Mouse (Mus musculus) heart, embryonic 15.5 days (tissue): ENCODE measurements around the gene Fanca. TPM values are rescaled to one million over a fixed set of nuclear protein-coding genes. Genes with fewer than 3 reads are reported as not detected.
"Not testable (repeated sequence)": the region's sequence is repeated elsewhere in the genome, so short reads cannot be mapped to it uniquely, and the experiment has no call there.

Experiments
- ATAC-seq: fragments of 200-750 bp; cut with Nextera tagmentation; replicated peaks from 2 replicates; pipeline ENCODE4 v1.8.0; 2017; ENCODE audit warnings: low read depth, moderate TSS enrichment; ENCODE audit not compliant: insufficient number of reproducible peaks, insufficient read depth, low FRiP score
- H3K27ac ChIP-seq: fragments of 300-500 bp; sonication (generic); 2 replicates; pipeline ENCODE4 v1.5.1; 2015; ENCODE audit warnings: mild to moderate bottlenecking, inconsistent platforms
- H3K27me3 ChIP-seq: fragments of 300-500 bp; sonication (generic); 2 replicates; pipeline ENCODE4 v1.6.1; 2015; ENCODE audit warnings: inconsistent platforms
- H3K36me3 ChIP-seq: fragments of 300-500 bp; sonication (generic); 2 replicates; pipeline ENCODE4 v1.6.1; 2015; ENCODE audit warnings: mild to moderate bottlenecking, inconsistent platforms
- H3K4me1 ChIP-seq: fragments of 300-500 bp; sonication (generic); replicated peaks from 2 replicates; pipeline ENCODE4 v1.6.1; 2015; ENCODE audit warnings: inconsistent platforms
- H3K4me2 ChIP-seq: fragments of 300-500 bp; sonication (generic); 2 replicates; pipeline ENCODE4 v1.6.1; 2015; ENCODE audit warnings: inconsistent platforms, mild to moderate bottlenecking, moderate library complexity
- H3K4me3 ChIP-seq: fragments of 300-500 bp; sonication (generic); 2 replicates; pipeline ENCODE4 v1.5.1; 2015; ENCODE audit warnings: mild to moderate bottlenecking, inconsistent platforms
- H3K9ac ChIP-seq: fragments of 300-500 bp; sonication (generic); 2 replicates; pipeline ENCODE4 v1.6.1; 2015; ENCODE audit warnings: mild to moderate bottlenecking, inconsistent platforms
- H3K9me3 ChIP-seq: fragments of 300-500 bp; sonication (generic); replicated peaks from 2 replicates; pipeline ENCODE4 v1.6.1; 2016; ENCODE audit warnings: inconsistent platforms
- WGBS: fragments of 180-500 bp; shearing (Covaris S2); methylation state at CpG from one replicate; pipeline ENCODE4 v1.1.7; 2015; ENCODE audit warnings: mixed read lengths; 5-methylcytosine and 5-hydroxymethylcytosine counted together
- polyA plus RNA-seq: library from polyadenylated mRNA; unstranded; fragments of >200 nt; fragmentation: Nextera tagmentation; extraction: Ambion mirVana; gene quantifications from 2 replicates; pipeline ENCODE4 v1.2.1, GENCODE M21; 2015

The Fanca gene
- polyA plus RNA-seq, 1 experiment from 2014 or later, result 14.5 TPM

DNA sequence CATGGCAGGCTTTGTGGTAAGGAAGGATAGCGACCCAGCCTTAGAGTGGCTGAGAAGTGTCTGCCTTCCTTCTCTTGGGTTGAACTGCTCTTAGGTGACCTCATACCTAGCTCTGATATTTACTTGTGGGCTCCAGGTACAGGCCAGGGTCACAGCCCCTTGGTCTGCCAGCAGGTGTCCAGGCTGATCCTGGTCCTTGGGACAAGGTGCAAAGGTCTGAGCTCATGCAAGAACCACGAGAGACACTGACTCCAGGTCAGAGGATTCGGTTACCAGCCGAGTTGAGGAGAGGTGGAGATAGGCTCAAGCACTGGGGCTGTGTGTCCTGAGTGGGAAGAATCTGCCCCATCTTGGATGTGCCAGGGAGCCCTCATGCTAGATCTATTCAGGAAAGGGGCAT, 74.0 kb downstream of the Fanca start:
- ATAC-seq, result no peak
- Histone ChIP-seq H3K4me3 (no peak overlapping the region), H3K9me3 (no peaks in the 10 kb centered on the region), H3K36me3 (peaks cover 71% of the 10 kb centered on the region), H3K4me2 (no peak overlapping the region), H3K9ac (no peak overlapping the region), H3K27me3 (no peaks in the 10 kb centered on the region), H3K27ac (no peak overlapping the region), H3K4me1 (no peaks in the 10 kb centered on the region)
- 89% methylated on average over 4 of the region's 4 CpGs for WGBS

- no peaks in the 10 kb centered on the region for H3K9me3 ChIP-seq
- no peak; the same call in 1 of the 2 replicates for ATAC-seq
- WGBS, result 68% methylated on average over 11 of the region's 11 CpGs
- no peak overlapping the region for H3K4me3 ChIP-seq
- H3K27me3 ChIP-seq, result no peaks in the 10 kb centered on the region
- no peaks in the 10 kb centered on the region for H3K4me1 ChIP-seq
- no peak overlapping the region for H3K4me2 ChIP-seq
- H3K36me3 ChIP-seq, result peaks cover 58% of the 10 kb centered on the region
- no peak overlapping the region for H3K9ac ChIP-seq
- no peak overlapping the region for H3K27ac ChIP-seq
Observed at GRCm38 (mm10) chr8:123243053-123243452, 75.3 kb downstream of the Fanca start.

GRCm38 (mm10) chr8:123242107-123242923, 76.1 kb downstream of the Fanca start:
- no peak overlapping the region for H3K4me2 ChIP-seq
- 81% methylated on average over 7 of the region's 7 CpGs for WGBS
- no peak for ATAC-seq
- no peaks in the 10 kb centered on the region for H3K9me3 ChIP-seq
- no peak overlapping the region for H3K4me3 ChIP-seq
- no peak overlapping the region for H3K27ac ChIP-seq
- no peak overlapping the region for H3K9ac ChIP-seq
- H3K4me1 ChIP-seq, result no peaks in the 10 kb centered on the region
- peaks cover 51% of the 10 kb centered on the region for H3K36me3 ChIP-seq
- 0 out of 2 replicates have a peak, but pooled peaks cover under 1% of the 10 kb centered on the region for H3K27me3 ChIP-seq

- no peak overlapping the region for H3K27ac ChIP-seq
- H3K4me1 ChIP-seq, result peaks cover 17% of the 10 kb centered on the region
- H3K9ac ChIP-seq, result no peak overlapping the region
- no peak overlapping the region for H3K4me3 ChIP-seq
- H3K9me3 ChIP-seq, result no peaks in the 10 kb centered on the region
- no peak for ATAC-seq
- 85% methylated on average over 10 of the region's 10 CpGs for WGBS
- no peak overlapping the region for H3K4me2 ChIP-seq
- H3K36me3 ChIP-seq, result peaks cover 22% of the 10 kb centered on the region; the same call in 1 of the 2 replicates
- H3K27me3 ChIP-seq, result peaks cover 26% of the 10 kb centered on the region
Observed at GRCm38 (mm10) chr8:123239398-123239797, 79.0 kb downstream of the Fanca start.

DNA sequence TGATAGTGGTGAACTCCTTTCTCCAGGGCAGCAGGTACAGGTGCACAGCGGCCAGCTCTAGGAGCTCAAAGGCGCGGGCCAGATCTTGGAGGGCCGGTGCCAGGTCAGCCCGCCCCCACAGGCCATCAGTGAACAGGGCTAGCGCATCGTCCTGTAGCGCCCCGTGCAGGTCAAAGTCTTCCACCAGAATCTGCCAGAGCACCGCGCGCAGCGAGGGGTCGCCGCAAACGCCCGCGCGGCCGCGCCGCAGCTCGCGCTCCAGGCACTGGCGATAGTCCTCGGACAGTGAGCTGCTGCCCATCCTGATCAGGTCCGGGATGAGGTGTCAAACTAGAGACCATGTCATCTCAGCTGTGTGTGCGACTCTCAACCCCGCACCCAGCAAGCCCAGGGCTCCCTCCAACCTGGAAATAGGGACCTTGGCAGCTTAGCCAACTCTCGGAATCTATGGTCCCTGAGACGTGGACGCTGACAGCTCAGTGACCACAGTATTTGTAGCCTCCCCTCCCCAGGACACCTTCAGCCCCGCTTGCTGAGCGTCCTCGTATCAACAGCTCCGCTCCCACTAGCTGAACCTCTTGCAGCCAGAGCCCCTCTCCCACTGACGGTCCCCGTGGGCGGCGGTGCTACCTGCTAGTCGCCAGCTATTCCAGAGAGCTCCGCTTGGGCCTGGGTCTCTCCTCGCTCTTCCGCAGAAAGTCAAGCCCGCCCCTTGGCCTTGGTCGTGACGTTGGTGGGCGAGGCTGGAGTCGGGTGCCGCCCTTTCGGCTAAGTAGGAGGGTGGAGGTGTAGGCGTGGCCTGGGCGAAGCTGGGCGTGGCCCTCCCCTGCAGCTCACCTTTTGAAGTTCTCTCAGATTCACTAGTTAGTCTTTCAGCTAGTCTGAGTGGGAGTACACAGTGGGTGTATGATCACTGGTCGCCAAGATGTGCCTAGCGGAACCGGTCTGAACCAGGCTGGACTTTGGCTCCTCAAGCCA, 82.6 kb downstream of the Fanca start, which contains the start of gene Spata2l:
Spata2l (minus strand) TSS at position 714 of the 978 bp plus-strand sequence.
- H3K27ac ChIP-seq, result no peak within 1 kb of the TSS
- peaks cover 17% of the 10 kb centered on the region for H3K4me1 ChIP-seq
- peak within 1 kb of the TSS; percentile 97 for H3K4me2 ChIP-seq
- H3K9ac ChIP-seq, result peak within 1 kb of the TSS; percentile 65
- H3K36me3 ChIP-seq, result no peaks in the 10 kb centered on the region
- H3K9me3 ChIP-seq, result no peaks in the 10 kb centered on the region
- ATAC-seq, result peak; percentile 87
- peaks cover 35% of the 10 kb centered on the region for H3K27me3 ChIP-seq
- WGBS, result 2% methylated on average over 57 of the region's 57 CpGs
- H3K4me3 ChIP-seq, result peak within 1 kb of the TSS; percentile 67

GRCm38 (mm10) chr8:123234918-123235519, 83.4 kb downstream of the Fanca start:
- H3K27ac ChIP-seq, result no peak overlapping the region
- peak overlapping the region; percentile 65 for H3K9ac ChIP-seq
- peak overlapping the region; percentile 97 for H3K4me2 ChIP-seq
- peak overlapping the region; percentile 67 for H3K4me3 ChIP-seq
- no peaks in the 10 kb centered on the region for H3K9me3 ChIP-seq
- H3K27me3 ChIP-seq, result peaks cover 35% of the 10 kb centered on the region
- peaks cover 17% of the 10 kb centered on the region for H3K4me1 ChIP-seq
- no peak for ATAC-seq
- 36% methylated on average over 13 of the region's 13 CpGs for WGBS
- H3K36me3 ChIP-seq, result no peaks in the 10 kb centered on the region

GRCm38 (mm10) chr8:123233760-123234159, 84.6 kb downstream of the Fanca start:
- Histone ChIP-seq H3K27me3 (peaks cover 35% of the 10 kb centered on the region), H3K9me3 (no peaks in the 10 kb centered on the region), H3K4me2 (no peak overlapping the region), H3K4me3 (no peak overlapping the region), H3K9ac (no peak overlapping the region), H3K27ac (no peak overlapping the region), H3K4me1 (peaks cover 17% of the 10 kb centered on the region), H3K36me3 (peaks cover 3% of the 10 kb centered on the region; the same call in 1 of the 2 replicates)
- no peak for ATAC-seq
- WGBS, result 72% methylated on average over 11 of the region's 11 CpGs

DNA sequence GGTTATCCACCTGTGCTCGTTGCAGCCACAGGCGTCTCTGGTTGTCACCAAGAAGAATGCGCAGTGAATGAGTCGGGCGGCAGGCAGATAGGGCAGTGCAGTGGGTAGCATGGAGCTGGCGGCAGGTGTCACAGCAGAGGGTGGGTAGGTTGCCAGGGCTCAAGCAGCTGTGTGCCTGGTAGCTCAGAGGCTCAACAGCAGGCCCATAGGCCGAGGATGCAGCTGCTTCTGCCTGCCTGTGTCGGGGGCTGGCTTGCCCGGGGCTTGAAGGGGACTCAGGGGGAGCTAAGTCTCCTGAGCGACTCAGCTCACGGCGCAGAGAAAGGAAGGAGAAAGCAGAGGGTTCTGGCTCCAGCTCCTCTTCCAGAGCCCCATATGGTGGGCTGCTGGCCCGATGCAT, 85.1 kb downstream of the Fanca start:
- WGBS, result 55% methylated on average over 13 of the region's 13 CpGs
- H3K9me3 ChIP-seq, result no peaks in the 10 kb centered on the region
- no peak overlapping the region for H3K4me3 ChIP-seq
- H3K4me2 ChIP-seq, result no peak overlapping the region
- peaks cover 8% of the 10 kb centered on the region; the same call in 1 of the 2 replicates for H3K36me3 ChIP-seq
- ATAC-seq, result no peak
- no peak overlapping the region for H3K27ac ChIP-seq
- no peak overlapping the region for H3K9ac ChIP-seq
- H3K4me1 ChIP-seq, result peaks cover 17% of the 10 kb centered on the region
- H3K27me3 ChIP-seq, result peaks cover 35% of the 10 kb centered on the region

- no peak for ATAC-seq
- H3K27ac ChIP-seq, result no peak overlapping the region
- H3K9me3 ChIP-seq, result no peaks in the 10 kb centered on the region
- no peak overlapping the region for H3K4me2 ChIP-seq
- no peak overlapping the region for H3K9ac ChIP-seq
- peaks cover 15% of the 10 kb centered on the region for H3K36me3 ChIP-seq
- H3K4me3 ChIP-seq, result no peak overlapping the region
- H3K27me3 ChIP-seq, result peaks cover 35% of the 10 kb centered on the region
- 42% methylated on average over 7 of the region's 7 CpGs for WGBS
- H3K4me1 ChIP-seq, result peaks cover 17% of the 10 kb centered on the region
Observed at GRCm38 (mm10) chr8:123232553-123232952, 85.8 kb downstream of the Fanca start.

DNA sequence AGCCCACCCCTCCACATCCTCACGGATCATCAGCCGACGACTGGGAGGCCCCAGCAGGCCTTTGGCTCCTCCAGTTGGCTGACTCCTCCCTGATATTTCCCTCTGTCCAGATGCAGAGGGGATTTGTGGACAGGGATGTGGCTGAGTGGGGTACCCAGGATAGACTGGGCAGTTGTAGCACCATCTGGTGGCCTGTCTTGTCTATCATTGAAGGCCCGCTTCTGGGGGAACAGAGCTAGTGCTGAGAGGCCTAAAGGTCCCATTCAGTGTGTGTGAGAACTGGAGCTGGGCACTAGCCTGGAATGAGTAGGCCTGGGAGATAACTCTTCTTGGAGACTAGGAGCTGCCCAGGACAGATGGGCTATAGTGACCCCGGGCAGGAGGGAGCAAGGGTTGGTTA, 86.6 kb downstream of the Fanca start:
- H3K4me1 ChIP-seq, result peaks cover 17% of the 10 kb centered on the region
- no peak overlapping the region for H3K9ac ChIP-seq
- WGBS, result 63% methylated on average over 5 of the region's 5 CpGs
- no peak overlapping the region for H3K4me2 ChIP-seq
- peaks cover 23% of the 10 kb centered on the region for H3K36me3 ChIP-seq
- no peak for ATAC-seq
- H3K9me3 ChIP-seq, result no peaks in the 10 kb centered on the region
- H3K27ac ChIP-seq, result no peak overlapping the region
- no peak overlapping the region for H3K4me3 ChIP-seq
- H3K27me3 ChIP-seq, result peaks cover 28% of the 10 kb centered on the region

GRCm38 (mm10) chr8:123230326-123230725, 88.0 kb downstream of the Fanca start:
- not testable (repeated sequence) for H3K4me3 ChIP-seq, H3K9me3 ChIP-seq, H3K4me2 ChIP-seq, ATAC-seq, H3K27ac ChIP-seq, H3K9ac ChIP-seq
- H3K36me3 ChIP-seq, result peaks cover 25% of the 10 kb centered on the region
- H3K27me3 ChIP-seq, result peaks cover 18% of the 10 kb centered on the region
- H3K4me1 ChIP-seq, result peaks cover 13% of the 10 kb centered on the region
- WGBS, result 75% methylated on average over 11 of the region's 11 CpGs
